In the genomic region with DNA sequence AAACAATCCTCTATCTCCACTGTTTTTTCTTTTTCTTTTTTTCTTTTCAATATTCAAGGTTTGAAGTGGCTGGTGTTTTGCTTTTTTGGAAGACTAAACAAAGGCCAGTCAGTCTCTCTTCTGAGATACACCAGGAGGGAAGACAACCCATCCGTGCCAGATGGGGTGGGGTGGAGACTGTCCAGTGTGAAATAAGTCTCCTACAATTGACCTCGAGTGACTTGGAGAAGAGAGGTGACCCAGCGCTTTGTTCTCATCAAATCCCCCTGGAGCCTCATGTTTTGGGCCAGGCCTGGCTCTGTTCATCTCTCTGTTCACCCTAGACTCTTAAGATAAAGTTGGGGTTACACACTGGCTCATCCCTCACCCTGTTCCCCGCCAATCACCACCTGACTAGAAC, we compare ENCODE assay signal across 16 mouse cellular contexts.
"Had no signal": no experiment of that assay in that cellular context is flagged by ENCODE, and none has a peak within 500 bp of the region (broad histone marks: within the 10 kb centered on the region; RNA-seq: fewer than 3 reads in every experiment).

No protein-coding gene starts in this region.

- H3K27ac ChIP-seq: neural tube, embryonic 12.5 days; neural tube, embryonic 13.5 days; neural tube, embryonic 15.5 days; stomach, embryonic 15.5 days; stomach, postnatal 0 days had no signal

- H3K4me3 ChIP-seq: neural tube, embryonic 12.5 days; neural tube, embryonic 13.5 days; neural tube, embryonic 15.5 days; stomach, embryonic 15.5 days had no signal

- H3K27me3 ChIP-seq: stomach, embryonic 15.5 days had no signal

- H3K9ac ChIP-seq: neural tube, embryonic 12.5 days; neural tube, embryonic 13.5 days; neural tube, embryonic 15.5 days; stomach, embryonic 15.5 days had no signal

- H3K36me3 ChIP-seq: neural tube, embryonic 12.5 days; neural tube, embryonic 13.5 days; neural tube, embryonic 15.5 days; stomach, embryonic 15.5 days had no signal

- H3K4me1 ChIP-seq: neural tube, embryonic 12.5 days; neural tube, embryonic 13.5 days; neural tube, embryonic 15.5 days; stomach, embryonic 15.5 days had no signal

- H3K4me2 ChIP-seq: neural tube, embryonic 12.5 days; neural tube, embryonic 13.5 days; neural tube, embryonic 15.5 days; stomach, embryonic 15.5 days had no signal

- DNase-seq: right cerebral cortex, adult 18-20 months; right cerebral cortex, postnatal 14 days; right cerebral cortex, postnatal 25 days; right cerebral cortex, postnatal 4 days; spleen, adult 18-20 months; thymus, adult 18-20 months; thymus, adult 2 months; thymus, postnatal 14 days; thymus, postnatal 25 days; thymus, postnatal 36 days; thymus, postnatal 4 days had no signal

- H3K9me3 ChIP-seq: neural tube, embryonic 12.5 days; neural tube, embryonic 13.5 days; neural tube, embryonic 15.5 days; stomach, embryonic 15.5 days had no signal
